Mouse (Mus musculus): ENCODE measurements around the gene Bicdl1.

Gene Bicdl1

DNA sequence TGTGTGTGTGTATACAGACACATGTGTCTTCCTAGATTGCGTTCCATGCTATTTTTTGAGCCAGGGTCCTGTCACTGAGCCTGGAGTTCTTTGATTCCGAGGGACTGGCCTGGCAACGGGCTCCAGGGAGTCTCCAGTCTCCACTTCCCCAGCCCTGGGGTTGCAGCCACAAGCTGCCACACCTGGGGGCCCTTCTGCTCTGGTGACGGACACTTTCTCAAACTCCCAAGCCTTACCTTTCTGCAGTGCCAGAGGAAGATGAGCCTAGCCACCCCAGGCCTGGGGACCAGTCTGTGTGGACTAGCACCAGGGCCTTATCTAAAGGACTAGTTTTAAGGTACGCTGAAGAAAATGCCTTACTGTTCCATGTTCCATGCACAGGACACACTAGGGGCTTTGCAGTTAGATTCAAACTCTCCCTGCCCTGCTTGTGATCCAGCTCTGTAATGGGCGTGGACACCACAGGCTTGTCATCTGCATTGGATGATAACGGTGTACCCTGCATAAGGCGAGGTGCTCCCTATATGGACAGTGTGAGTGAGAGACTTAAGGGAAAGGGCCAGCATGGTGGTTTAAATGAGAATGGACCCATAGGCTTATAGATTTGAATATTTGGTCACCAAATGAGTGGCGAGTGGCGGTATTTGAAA, 105.1 kb downstream of the Bicdl1 start:
- no peak for DNase-seq (ENCODE audit: low read depth, low spot score)

DNA sequence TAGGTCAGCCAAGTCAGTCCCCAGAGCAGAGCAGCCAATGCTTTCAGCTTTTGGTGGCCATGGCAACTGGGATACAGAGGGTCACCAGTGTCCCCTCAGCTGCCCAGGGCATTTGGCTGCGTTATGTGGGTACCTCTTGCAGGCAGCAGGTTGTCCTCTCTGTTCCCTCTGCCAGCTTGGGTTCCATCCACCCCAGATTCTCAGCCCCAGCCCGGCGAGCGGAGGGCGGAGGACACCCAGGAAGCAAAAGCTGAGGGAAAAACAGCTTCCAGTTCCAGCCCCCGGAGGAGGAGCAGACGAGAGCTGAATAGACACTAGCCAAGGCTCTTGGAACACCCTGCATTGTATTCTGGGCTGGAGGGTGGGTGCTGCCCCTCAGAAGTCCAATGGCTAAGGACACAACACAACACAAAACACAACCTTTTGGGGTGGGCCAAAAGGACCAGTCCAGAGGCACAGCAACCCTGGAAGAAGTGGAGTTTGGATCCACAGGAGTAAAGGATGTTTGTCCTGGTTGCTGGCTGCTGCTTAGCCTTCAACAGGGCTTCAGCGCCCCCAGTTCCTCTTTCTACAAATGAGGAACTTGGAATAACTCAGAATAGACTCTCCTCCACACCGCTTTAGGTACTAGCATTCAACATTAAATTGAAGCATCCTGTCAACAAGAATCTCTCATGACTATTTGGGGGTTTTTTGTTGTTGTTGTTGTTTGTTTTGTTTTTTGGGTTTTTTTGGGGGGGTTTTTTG, 107.6 kb downstream of the Bicdl1 start:
- no peak for DNase-seq (ENCODE audit: low read depth, low spot score)

DNA sequence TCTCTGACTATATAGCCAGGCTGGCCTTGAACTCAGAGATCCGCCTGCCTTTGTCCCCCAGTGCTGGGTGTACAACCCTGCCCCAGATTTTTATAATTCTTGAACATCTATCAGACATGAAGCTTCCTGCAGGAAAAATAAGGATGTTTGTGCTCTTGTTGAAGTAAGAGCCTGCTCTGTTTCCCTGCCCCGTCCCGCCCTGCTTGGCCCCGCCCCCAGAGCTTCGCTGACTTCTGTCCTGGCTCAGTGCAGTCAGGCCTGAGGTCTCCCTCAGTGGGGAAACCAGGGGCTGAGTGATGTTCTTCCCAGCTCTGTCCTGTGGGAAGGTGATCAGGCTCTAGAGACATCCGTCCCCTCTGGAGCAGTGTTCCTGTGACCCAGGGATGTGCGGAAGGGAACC, 108.7 kb downstream of the Bicdl1 start:
- DNase-seq (ENCODE audit: low read depth, low spot score) = no peak

DNA sequence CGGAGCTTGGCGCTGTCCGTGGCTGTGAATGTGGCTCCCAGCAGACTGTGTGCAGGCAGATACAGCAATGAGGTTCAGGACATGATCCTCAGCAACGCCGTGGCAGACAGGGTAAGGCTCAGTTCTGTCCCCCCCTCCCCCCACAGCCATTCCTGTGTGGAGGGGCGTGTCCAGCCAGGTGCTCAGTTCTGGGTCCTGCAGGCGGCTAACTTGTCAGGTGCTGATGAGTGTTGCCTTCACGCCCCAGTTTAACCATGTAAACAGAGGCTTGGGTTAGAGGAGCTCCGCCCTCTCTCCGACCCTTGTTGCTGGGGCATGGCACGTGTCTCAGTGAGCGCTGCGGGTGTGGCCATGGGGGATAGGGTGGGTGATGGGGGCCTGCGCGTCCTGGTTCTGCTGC, 111.7 kb downstream of the Bicdl1 start:
- no peak for DNase-seq (ENCODE audit: low read depth, low spot score)

- DNase-seq (ENCODE audit: low read depth, low spot score) = no peak
Observed at GRCm38 (mm10) chr5:115614948-115615347, 116.5 kb downstream of the Bicdl1 start.

DNA sequence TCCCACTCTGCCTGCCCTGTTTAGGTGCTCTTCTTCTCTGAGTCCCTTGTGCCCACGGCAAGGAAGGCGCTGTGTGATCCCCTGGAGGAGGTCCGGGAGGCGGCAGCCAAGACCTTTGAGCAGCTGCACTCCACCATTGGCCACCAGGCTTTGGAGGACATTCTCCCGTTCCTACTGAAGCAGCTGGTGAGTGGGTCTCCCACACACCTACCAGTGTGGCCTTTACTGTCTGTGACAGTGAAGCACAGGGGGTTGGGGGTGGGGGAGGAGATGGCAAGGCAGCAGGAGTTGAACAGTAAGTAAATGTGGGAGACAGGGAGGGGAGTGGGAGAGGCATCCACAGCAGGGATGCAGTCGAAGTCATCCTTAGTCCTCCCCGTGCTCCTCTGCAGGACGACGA, 118.1 kb downstream of the Bicdl1 start:
- no peak for DNase-seq (ENCODE audit: low read depth, low spot score)

DNA sequence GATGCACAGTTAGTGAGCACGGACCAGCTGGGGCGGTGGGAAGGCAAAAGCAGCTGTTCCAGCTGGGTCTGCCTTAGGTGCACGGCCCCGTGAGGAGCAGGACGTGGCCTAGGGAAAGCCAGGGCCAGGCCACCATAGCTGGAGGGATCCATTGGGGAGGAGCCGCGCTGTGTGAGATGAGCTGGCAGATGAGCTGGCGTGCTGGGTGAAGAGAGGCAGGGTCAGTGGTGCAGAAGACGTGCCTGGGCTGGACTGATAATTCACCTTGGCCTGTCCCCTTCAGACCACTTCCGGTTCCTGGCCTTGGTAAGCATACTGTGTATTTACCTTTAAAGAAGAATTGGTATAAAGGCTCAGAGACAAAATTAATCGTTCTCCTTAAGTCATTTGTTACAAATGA, 119.9 kb downstream of the Bicdl1 start:
- DNase-seq (ENCODE audit: low read depth, low spot score) = no peak

GRCm38 (mm10) chr5:115603561-115603960, 127.9 kb downstream of the Bicdl1 start:
- no peak for DNase-seq (ENCODE audit: low read depth, low spot score)
